Mouse (Mus musculus): ENCODE results near the gene Lad1.

Lad1 gene

GRCm38 (mm10) chr1:135818481-135819086 is at the start of gene Lad1:
Lad1 (plus strand) TSS chr1:135818598.
- no peak for DNase-seq

- DNase-seq: no peak
Observed at GRCm38 (mm10) chr1:135770237-135770636, 48.2 kb upstream of the Lad1 start.

DNA sequence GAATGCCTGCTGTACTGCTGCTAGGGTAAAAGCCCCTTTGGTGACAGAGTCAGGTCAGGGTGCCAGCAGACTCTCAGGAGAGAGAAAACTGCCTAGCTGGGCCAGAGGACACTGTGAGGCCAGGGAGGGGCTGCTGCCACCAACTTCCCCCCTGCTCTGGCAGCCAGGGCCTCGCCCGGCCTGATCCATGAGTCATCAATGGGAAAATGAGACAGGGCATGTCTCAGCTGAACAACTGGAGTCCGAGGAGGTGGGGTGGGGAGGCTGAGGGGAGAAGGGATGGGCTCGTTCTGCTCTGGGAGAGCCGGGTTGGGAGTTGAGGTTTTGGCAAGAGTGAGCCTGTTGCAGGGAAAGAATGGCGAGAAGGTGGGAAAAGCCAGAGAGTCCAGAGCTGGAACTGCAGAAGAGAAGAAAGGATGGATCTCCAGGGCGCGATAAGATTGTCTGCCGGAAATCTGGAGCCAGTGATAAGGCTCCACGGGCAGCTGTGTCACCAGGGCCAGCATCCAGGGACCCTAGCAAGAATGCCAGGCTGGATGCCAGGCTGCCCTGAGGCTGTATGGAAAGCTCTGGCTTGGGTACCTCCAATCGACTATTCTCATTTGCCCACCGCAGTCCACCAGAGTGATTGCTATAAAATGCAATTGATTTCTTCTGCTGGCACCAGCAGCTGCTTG is 47.4 kb upstream of the Lad1 start:
- no peak for DNase-seq

- DNase-seq: no peak
Observed at GRCm38 (mm10) chr1:135771573-135771970, 46.8 kb upstream of the Lad1 start.

DNA sequence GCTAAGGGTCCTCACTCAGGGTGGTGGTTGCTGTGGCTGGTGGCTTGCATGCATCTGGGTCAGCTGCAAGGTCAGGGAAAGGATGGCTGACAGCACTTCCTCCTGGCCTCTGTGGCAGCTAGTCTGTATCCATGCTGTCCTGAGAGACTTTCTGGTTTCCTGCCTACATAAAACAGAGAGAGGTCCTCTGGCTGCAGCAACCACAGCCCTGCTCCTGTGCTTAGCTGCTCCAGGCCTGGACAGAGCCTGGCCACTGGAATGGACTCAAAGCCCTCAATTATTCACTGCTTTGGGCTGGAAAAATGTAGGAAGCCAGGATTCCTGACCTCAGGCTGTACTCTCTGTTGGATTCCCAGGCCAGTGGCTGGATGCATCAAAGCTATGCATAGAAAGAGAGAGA is 41.8 kb upstream of the Lad1 start:
- DNase-seq: no peak

- no peak for DNase-seq
Observed at GRCm38 (mm10) chr1:135777046-135777445, 41.4 kb upstream of the Lad1 start.

GRCm38 (mm10) chr1:135778780-135779535 is 39.4 kb upstream of the Lad1 start, which contains the start of gene Tnni1:
Tnni1 (plus strand) TSS chr1:135779434.
- DNase-seq: no peak

GRCm38 (mm10) chr1:135780649-135781048 is 37.7 kb upstream of the Lad1 start:
- DNase-seq: no peak

DNA sequence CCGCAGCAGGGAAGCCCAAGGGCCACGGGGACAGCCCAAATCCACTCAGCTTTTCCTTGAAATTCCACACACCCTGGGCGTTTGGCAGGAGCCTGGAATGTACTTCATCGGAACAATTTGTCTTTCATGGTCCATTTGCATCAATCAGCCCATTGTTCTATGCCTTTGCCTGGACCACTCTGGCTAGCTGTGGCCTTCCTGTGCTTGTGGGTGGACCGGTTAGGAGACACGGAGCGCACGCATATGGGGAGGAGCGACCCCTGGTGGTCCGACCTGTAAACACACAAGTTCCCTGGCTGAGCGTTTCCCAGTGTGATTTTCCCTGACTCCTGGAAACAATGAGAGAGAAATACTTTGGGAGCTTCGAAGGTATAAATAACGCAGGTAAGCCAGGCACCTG is 37.2 kb upstream of the Lad1 start:
- peak; percentile 85 for DNase-seq

DNA sequence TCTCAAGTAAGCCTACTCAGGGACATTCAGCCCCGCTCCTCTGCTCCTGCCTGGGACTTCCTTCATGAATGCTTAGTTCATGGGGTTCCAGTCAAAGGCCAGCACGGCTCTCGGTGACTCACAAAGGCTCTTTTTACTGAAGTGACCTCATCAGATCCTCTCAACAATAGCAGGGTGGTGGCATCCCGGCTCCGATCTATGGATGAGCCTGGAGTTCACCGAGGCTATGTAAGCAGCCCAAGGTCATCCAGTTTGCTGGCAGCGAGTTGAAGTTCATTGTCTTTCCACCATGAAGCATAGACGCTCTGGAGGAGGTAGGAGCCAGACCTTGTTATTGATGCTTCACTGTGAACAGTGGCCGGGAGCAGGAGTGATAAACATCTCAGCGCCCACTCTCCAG is 35.6 kb upstream of the Lad1 start:
- DNase-seq: peak; percentile 80

DNA sequence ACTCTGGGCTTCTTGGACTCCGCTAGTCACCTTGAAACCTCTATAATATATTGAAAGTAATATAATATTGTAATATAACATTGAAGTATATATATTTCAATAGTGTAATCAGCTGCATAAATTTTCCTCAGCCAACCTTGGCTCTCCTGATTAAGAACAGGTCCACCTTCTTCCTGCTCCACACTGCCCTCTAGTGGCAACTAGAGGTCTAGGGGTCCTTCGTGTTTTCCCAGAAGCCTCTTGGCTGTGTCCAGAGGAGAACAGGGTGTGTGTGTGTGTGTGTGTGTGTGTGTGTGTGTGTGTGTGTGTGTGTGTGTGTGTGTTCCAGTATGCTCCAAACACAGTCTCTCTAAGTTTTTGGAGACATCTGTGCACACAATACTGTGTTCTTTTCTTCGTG is 30.6 kb upstream of the Lad1 start:
- peak; percentile 36 for DNase-seq

GRCm38 (mm10) chr1:135788708-135789107 is 29.7 kb upstream of the Lad1 start:
- DNase-seq: no peak

GRCm38 (mm10) chr1:135789815-135790214 is 28.6 kb upstream of the Lad1 start:
- no peak for DNase-seq

- DNase-seq: no peak
Observed at GRCm38 (mm10) chr1:135792143-135792939, 26.1 kb upstream of the Lad1 start.

GRCm38 (mm10) chr1:135793370-135794215 is 24.8 kb upstream of the Lad1 start:
- DNase-seq: peak; percentile 28

DNA sequence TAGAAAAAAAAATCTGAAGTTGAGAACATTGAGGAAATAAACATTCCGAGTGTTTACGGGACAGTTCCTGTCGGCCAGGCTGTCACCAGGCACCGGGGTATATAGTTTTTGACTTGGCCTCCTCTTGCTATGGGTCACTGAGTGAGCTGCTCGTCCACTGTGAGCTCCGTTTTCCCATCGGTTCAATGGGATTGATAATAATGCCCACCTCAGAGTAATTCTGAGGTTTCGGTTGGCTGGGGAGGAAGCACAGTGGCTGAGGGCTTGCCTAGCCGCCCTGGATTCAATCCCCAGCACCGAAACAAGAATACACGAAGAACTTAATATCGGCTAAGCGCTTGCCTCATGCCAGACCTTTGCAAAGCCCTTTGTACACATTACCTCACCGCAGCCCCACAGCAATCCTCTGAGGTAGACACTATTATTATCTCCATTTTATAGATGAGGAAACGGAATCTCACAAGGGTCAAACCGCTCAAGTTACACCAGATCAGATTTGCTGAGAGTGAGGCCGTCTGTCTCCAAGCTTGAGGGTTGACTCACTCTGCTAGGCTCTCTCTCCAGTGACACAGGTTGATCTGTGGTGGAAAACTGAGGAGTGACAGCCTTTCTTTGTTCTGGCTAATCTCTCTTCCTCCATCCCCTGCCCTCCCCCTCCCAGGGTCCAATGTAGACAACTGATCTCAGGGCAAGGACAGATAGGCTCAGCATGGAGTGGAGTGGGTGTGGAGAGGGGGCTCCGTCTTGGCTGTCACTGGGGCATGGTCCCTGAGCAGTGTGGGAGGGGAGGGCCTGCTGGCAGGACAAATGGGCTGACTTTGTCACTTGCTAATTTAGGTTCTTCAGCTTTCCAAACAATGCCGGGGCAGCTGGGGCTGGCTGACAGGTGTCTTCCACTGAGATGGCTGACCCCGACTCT is 23.9 kb upstream of the Lad1 start:
- DNase-seq: no peak

DNA sequence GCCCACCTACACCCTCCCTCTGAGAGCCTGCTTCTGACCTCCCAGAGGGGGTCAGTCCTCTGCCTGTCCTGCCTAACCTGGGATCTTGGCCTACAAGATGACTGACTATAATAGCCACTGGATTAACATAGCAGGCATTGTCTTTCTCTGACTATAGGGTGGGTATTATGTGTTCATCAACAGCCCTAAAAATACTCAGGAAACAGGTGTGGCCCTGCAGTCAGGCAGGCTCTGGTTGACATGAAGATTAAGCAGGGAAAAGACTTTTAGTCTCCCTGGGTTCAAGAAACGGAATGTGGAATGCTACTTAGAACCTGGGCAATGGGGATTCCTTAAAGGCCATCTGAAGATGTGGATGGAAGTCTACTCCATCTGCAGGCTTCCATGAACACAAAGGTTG is 19.9 kb upstream of the Lad1 start:
- no peak for DNase-seq

GRCm38 (mm10) chr1:135799109-135799627 is 19.2 kb upstream of the Lad1 start:
- DNase-seq: no peak

DNA sequence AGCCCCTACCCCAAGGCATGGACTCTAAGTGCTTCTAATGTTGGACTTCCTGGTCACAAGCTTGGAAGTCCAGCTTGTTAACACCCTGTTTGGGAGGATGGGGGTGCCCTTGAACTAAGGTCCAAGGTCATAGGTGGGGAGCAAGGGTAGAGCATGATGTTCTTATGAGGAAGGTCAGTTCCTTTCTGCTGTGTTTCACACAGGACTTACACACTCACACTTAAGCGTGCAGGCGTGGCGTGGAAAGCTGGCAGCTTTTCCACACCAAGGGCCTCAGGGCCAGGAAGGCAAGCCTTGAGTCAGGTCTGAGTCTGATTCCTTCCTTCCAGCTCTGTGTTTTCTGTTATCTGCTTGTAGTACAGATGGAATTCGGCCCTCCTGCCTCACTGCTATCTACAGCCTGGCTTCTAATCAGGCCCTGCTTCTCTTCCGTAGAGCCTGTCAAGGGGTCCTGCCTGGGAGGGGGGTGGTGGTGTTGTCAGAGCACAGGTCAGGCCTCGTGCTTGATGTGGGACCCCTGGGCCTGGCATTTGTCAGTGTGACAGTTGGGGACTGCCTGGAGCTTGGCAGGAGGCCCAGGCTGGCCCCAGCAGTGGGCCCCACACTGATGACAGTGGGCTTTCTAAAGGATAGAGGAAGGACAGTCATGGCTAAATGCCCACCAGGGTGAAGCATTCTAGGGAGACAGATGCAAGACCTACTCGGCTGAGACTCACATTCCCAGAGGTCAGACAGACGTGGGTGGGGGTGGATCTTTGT is 18.0 kb upstream of the Lad1 start:
- DNase-seq: no peak

DNA sequence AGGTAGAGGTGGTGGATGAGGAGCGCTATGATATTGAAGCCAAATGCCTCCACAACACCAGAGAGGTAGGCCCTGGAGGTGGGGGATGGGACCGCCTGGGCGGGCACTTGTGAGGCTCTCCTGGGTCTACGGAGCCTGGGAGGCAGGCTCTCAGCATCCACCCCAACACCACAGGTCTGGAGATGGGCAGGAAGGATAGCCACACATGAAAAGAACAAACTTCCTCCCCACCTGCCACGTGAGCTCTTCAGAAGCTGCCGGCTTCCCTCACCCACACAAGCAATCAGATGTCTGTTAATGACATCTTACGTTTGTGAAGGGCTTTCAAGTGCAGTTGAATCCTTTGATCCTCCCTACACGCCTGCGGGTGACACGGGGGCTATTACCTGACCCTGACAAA is 10.9 kb upstream of the Lad1 start:
- DNase-seq: no peak

Measured in layer of hippocampus, adult 9-11 months (tissue).